Mouse (Mus musculus) thymus, postnatal 36 days (tissue): ENCODE measurements around the gene Plcb3.

Source experiments
- DNase-seq, 2 experiments: peaks; one replicate each; pipeline ENCODE4 v3.0.0; 2022; ENCODE audit warnings: mixed read lengths in 2 of 2

Plcb3 gene

GRCm38 (mm10) chr19:6919431-6919830, 56.8 kb downstream of the Plcb3 start:
- DNase-seq = no peak

- no peak for DNase-seq
These were observed 57.9 kb downstream of the Plcb3 start for GRCm38 (mm10) chr19:6918321-6918720.

GRCm38 (mm10) chr19:6916496-6916895, 59.8 kb downstream of the Plcb3 start:
- DNase-seq = no peak

GRCm38 (mm10) chr19:6915276-6915675, 61.0 kb downstream of the Plcb3 start:
- DNase-seq = no peak

GRCm38 (mm10) chr19:6914540-6914939, 61.7 kb downstream of the Plcb3 start:
- DNase-seq = no peak

GRCm38 (mm10) chr19:6913991-6914390, 62.3 kb downstream of the Plcb3 start:
- DNase-seq = peak in 1 of 2 experiments; percentile 13

- peak in 1 of 2 experiments; percentile 22 for DNase-seq
These were observed 63.2 kb downstream of the Plcb3 start for GRCm38 (mm10) chr19:6913036-6913435.

- DNase-seq = peak in 1 of 2 experiments; percentile 23
These were observed 63.9 kb downstream of the Plcb3 start for GRCm38 (mm10) chr19:6912205-6912970.

GRCm38 (mm10) chr19:6911101-6912074, 64.9 kb downstream of the Plcb3 start:
- peak in 1 of 2 experiments; percentile 32 for DNase-seq

- DNase-seq = peak; percentile 52 to 74
These were observed 66.0 kb downstream of the Plcb3 start for GRCm38 (mm10) chr19:6910306-6910705.

GRCm38 (mm10) chr19:6909507-6910289, 66.6 kb downstream of the Plcb3 start, which contains the start of the genes Trmt112 and Prdx5:
TSS of gene Trmt112 (plus strand) at chr19:6909698.
TSS of gene Prdx5 (minus strand) at chr19:6910106.
- DNase-seq = peak; percentile 89 to 95

GRCm38 (mm10) chr19:6909021-6909420, 67.2 kb downstream of the Plcb3 start:
- DNase-seq = no peak

- no peak for DNase-seq
These were observed 68.3 kb downstream of the Plcb3 start for GRCm38 (mm10) chr19:6907811-6908540.

GRCm38 (mm10) chr19:6907094-6907493, 69.2 kb downstream of the Plcb3 start:
- no peak for DNase-seq

- DNase-seq = peak in 1 of 2 experiments; percentile 16
These were observed 70.1 kb downstream of the Plcb3 start for GRCm38 (mm10) chr19:6906199-6906598.

GRCm38 (mm10) chr19:6905498-6906159, 70.6 kb downstream of the Plcb3 start:
- DNase-seq = no peak

- no peak for DNase-seq
These were observed 71.4 kb downstream of the Plcb3 start for GRCm38 (mm10) chr19:6904846-6905245.

GRCm38 (mm10) chr19:6903031-6903430, 73.2 kb downstream of the Plcb3 start:
- no peak for DNase-seq
